Mouse (Mus musculus) layer of hippocampus, postnatal 10 days (tissue): ENCODE data around the gene Slc25a41. TPM values are rescaled to one million over a fixed set of nuclear protein-coding genes. Genes with fewer than 3 reads are reported as not detected.

Source experiments
- DNase-seq, 2 experiments: peaks; one replicate each; pipeline ENCODE4 v3.0.0; 2021; ENCODE audit warnings: low spot score in 2 of 2
- total RNA-seq, 2 experiments: library from RNA; stranded (reverse); gene quantifications; 2 replicates each; pipeline ENCODE4 v1.2.3; 2021

The Slc25a41 gene
- total RNA-seq, 2 experiments from 2014 or later, result not detected

DNA sequence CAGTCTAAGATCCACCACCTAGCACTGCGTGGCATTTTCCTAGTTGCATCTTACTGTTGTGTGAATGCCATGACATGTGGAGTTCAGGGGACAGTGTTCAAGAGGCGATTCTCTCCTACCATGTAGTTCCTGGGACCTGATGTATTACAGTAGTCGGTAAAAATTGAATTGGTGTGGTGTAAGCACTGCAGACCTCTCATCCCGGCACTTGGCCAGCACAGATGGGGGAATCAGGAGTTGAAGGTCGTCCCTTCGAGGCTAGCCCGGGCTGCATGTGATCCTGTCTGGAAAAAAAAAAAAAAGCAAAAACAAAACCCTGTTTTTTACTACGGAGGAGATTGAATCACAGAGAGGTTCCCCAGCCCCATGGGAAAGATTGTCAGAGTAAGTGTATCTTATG lies 46.4 kb downstream of the Slc25a41 start:
- DNase-seq, result no peak

GRCm38 (mm10) chr17:56990966-56991365 lies 50.5 kb downstream of the Slc25a41 start:
- no peak for DNase-seq

GRCm38 (mm10) chr17:56990115-56990746 lies 51.2 kb downstream of the Slc25a41 start, which contains the start of gene Clpp:
Gene Clpp, plus strand, starts transcription at chr17:56990305.
- DNase-seq, result peak; percentile 92

DNA sequence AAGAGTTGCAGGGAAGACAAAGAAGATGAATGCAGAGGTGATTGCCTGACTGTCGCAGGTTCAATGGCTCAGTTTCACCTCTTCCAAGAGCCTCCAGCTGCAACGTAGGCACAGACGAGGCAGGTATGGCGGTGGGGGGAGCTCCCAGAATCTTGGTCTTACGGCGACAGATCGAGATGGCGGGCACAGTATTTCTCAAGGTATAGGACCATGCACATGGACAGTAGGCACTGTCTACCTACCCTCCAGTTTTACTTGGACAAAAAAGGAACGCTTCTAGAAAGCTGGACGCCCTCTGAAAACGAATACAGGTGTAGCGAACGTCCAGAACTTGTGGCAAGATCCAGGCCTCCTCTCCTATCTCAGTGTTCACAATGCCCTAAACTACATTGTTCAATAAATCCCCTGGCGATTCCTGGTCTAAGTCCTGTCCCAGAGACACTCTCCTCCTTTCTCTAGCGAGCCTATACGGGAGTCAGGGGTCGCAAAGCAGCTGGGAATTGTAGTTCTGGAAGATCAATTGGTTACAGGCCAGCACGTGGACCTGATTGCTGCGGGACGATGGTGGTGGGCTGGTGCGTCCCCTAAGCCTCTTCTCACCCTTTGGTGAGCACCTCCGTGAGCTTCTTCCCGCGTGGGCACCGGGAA lies 51.9 kb downstream of the Slc25a41 start:
- peak; percentile 76 to 81 for DNase-seq

DNA sequence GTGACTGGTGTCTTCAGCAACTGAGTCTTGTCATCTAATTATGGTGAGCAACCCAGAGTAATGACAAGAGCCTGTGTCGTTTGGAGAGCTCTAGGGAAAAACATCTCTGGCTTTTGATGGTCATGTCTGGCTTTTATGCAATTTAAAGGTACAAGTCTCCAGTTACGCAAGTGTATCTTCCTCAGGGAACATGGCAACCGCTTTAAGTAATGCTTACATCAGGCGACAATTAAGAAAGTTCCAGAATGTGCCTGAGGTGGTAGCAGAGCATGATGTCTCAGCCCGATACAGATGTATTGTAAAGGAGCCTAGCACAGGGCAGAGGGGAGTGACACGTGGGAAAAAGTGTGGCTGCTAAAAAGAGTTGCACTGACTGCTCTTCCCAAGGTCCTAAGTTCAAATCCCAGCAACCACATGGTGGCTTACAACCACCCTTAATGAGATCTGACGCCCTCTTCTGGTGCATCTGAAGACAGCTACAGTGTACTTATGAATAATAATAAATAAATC lies 52.5 kb downstream of the Slc25a41 start:
- DNase-seq, result no peak

DNA sequence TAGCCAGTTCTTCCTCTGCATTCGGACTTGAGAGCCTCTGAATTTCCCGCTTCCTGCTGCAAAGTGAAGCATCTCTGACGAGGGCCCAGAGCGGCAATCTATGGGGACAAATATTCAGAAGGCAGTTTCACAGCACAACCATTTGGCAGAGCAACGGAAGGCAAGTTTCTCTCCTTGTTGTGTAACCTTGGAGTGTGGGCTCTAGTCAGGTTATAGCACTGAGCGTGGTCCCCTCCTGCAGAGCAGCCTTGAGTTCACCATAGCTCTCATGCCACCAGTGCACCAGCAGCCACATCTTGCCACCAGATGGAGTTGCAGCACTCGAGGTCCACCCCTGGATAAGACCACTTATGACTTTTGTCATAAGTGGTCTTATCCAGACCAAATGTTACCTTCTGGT lies 53.0 kb downstream of the Slc25a41 start:
- DNase-seq, result no peak

GRCm38 (mm10) chr17:56986105-56986805 lies 55.2 kb downstream of the Slc25a41 start:
- no peak for DNase-seq

DNA sequence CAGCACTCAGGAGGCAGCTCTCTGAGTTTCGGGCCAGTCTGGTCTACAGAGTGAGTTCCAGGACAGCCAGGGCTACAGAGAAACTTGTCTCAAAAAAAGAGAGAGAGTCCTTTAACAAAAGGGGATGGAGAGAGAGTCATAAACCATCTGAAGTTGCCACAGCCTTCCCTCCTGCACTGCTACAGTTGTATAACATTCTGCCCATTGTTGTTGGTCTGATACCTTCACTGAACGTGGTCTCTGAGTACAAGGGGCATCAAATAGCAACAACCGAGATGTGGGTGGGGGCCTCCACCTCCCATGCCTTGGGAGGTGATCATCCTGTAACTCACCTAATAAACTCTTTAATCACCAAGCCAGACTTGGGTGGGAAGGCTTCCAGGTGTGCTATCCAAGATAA lies 55.8 kb downstream of the Slc25a41 start:
- no peak for DNase-seq

GRCm38 (mm10) chr17:56984886-56985285 lies 56.6 kb downstream of the Slc25a41 start:
- DNase-seq, result no peak

Other genes starting within 250 kb of the Slc25a41 start
- gene Rfx2, start 210.6 kb downstream of the Slc25a41 start, total RNA-seq, result 1 to 10 TPM; 4.1 to 4.4 TPM
- gene Acsbg2, start 167.2 kb downstream of the Slc25a41 start, total RNA-seq, result not detected
- under 1 TPM; 0.11 to 0.39 TPM for gene 1700061G19Rik, start 166.2 kb downstream of the Slc25a41 start, total RNA-seq
- gene Mllt1, start 106.2 kb downstream of the Slc25a41 start, total RNA-seq, result 10 to 100 TPM; 68.7 to 72.0 TPM
- gene Acer1, start 59.5 kb downstream of the Slc25a41 start, total RNA-seq, result not detected
- gene Clpp, start 51.3 kb downstream of the Slc25a41 start, total RNA-seq, result 10 to 100 TPM; 55.7 to 56.0 TPM
- gene Alkbh7, start 44.3 kb downstream of the Slc25a41 start, total RNA-seq, result 10 to 100 TPM; 27.8 to 34.0 TPM
- not detected for gene Pspn, start 41.6 kb downstream of the Slc25a41 start, total RNA-seq
- gene Gtf2f1, start 30.4 kb downstream of the Slc25a41 start, total RNA-seq, result 10 to 100 TPM; 45.0 to 47.4 TPM
- gene Gm17949, start 30.2 kb downstream of the Slc25a41 start, total RNA-seq, result under 1 TPM in 1 of 2 experiments, not detected in 1; 0.41 TPM
- 100 to 1,000 TPM; 105 to 116 TPM for gene Khsrp, start 10.1 kb downstream of the Slc25a41 start, total RNA-seq
- 1 to 10 TPM in 1 of 2 experiments, under 1 TPM in 1; 0.45 to 1.1 TPM for gene Crb3, start 17.5 kb upstream of the Slc25a41 start, total RNA-seq
- gene Slc25a23, start 18.2 kb upstream of the Slc25a41 start, total RNA-seq, result 100 to 1,000 TPM; 308 to 317 TPM
- gene Dennd1c, start 36.9 kb upstream of the Slc25a41 start, total RNA-seq, result 1 to 10 TPM; 1.2 to 1.9 TPM
- 100 to 1,000 TPM; 487 to 549 TPM for gene Tubb4a, start 46.1 kb upstream of the Slc25a41 start, total RNA-seq
- gene Tnfsf9, start 63.7 kb upstream of the Slc25a41 start, total RNA-seq, result 1 to 10 TPM in 1 of 2 experiments, under 1 TPM in 1; 0.75 to 1.0 TPM
- gene Cd70, start 108.1 kb upstream of the Slc25a41 start, total RNA-seq, result under 1 TPM in 1 of 2 experiments, not detected in 1; 0.42 TPM
- not detected for gene Tnfsf14, start 152.5 kb upstream of the Slc25a41 start, total RNA-seq
- 1 to 10 TPM; 2.7 to 2.8 TPM for gene C3, start 186.5 kb upstream of the Slc25a41 start, total RNA-seq
- gene Gpr108, start 206.8 kb upstream of the Slc25a41 start, total RNA-seq, result 10 to 100 TPM; 15.0 to 16.3 TPM
- gene Trip10, start 207.8 kb upstream of the Slc25a41 start, total RNA-seq, result 1 to 10 TPM; 6.6 to 8.0 TPM
- gene Vav1, start 237.4 kb upstream of the Slc25a41 start, total RNA-seq, result 1 to 10 TPM; 4.4 to 4.6 TPM